Mouse (Mus musculus) embryonic fibroblast, embryonic 13.5 days (primary cell): ENCODE results near the gene Fam241a. TPM values are rescaled to one million over a fixed set of nuclear protein-coding genes. Genes with fewer than 3 reads are reported as not detected.

Experiments
- H3K27ac ChIP-seq: 2 replicates; pipeline ENCODE4 v1.5.1; 2012; ENCODE audit warnings: low read length, control low read depth, inconsistent platforms; ENCODE audit not compliant: insufficient read depth
- H3K4me1 ChIP-seq: 2 replicates; pipeline ENCODE4 v1.6.1; 2011; ENCODE audit warnings: low read length; ENCODE audit not compliant: control insufficient read depth, insufficient read depth
- H3K4me3 ChIP-seq: 2 replicates; pipeline ENCODE4 v1.5.1; 2011; ENCODE audit warnings: mild to moderate bottlenecking, control low read depth, low read length; ENCODE audit not compliant: insufficient read depth
- CTCF ChIP-seq: IDR thresholded peaks from 2 replicates; pipeline ENCODE4 v1.5.1; 2011; ENCODE audit warnings: mild to moderate bottlenecking, control low read depth, low read length, moderate library complexity, borderline replicate concordance; ENCODE audit not compliant: insufficient read depth
- POLR2A ChIP-seq: IDR thresholded peaks from 2 replicates; pipeline ENCODE4 v1.6.1; 2011; ENCODE audit warnings: low read depth, mild to moderate bottlenecking, control low read depth, low read length, moderate library complexity
- polyA plus RNA-seq: library from polyadenylated mRNA; stranded (reverse); fragments of >200 nt; gene quantifications from 2 replicates; pipeline ENCODE4 v1.2.4, GENCODE M21; 2011; ENCODE audit warnings: low read depth; ENCODE audit not compliant: missing spikeins, insufficient read length

Fam241a gene
- polyA plus RNA-seq, 1 experiment: 2.5 TPM

DNA sequence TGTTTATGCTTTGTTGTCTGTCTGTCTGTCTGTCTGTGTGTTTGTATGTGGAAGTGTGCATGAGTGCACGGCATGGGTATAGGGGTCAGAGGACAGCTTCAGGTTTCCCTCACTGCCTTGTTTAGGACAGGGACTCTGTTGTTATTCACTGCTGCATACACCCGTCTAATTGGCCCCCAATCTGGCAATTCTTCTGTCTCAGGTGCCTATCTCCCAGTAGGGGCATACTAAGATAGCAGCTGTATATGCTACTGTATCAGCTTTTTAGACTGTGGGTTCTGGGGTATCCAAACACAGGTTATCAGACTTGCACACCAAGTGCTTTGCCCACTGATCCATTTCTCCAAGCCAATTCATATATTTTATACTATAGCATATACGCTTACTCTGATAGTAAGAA, 16.2 kb downstream of the Fam241a start:
- Histone ChIP-seq H3K4me1 (no peaks in the 10 kb centered on the region), H3K27ac (no peak overlapping the region)
- no peak for TF ChIP-seq POLR2A
- TF ChIP-seq CTCF: no peak

GRCm38 (mm10) chr3:127875509-127875908, 20.6 kb downstream of the Fam241a start:
- no peak overlapping the region for H3K4me3 ChIP-seq
- H3K4me1 ChIP-seq: no peaks in the 10 kb centered on the region
- TF ChIP-seq POLR2A (no peak), CTCF (no peak)
- H3K27ac ChIP-seq: no peak overlapping the region

More for the DNA sequence above, 16.2 kb downstream of the Fam241a start:
- no peak overlapping the region for H3K4me3 ChIP-seq

GRCm38 (mm10) chr3:127875059-127875458, 21.1 kb downstream of the Fam241a start:
- H3K27ac ChIP-seq: no peak overlapping the region
- no peaks in the 10 kb centered on the region for H3K4me1 ChIP-seq
- no peak for TF ChIP-seq CTCF
- TF ChIP-seq POLR2A: no peak
- H3K4me3 ChIP-seq: no peak overlapping the region

- Histone ChIP-seq H3K4me3 (no peak overlapping the region), H3K4me1 (no peaks in the 10 kb centered on the region), H3K27ac (no peak overlapping the region)
- TF ChIP-seq CTCF: no peak
- TF ChIP-seq POLR2A: no peak
Measured at GRCm38 (mm10) chr3:127874254-127874883, 21.8 kb downstream of the Fam241a start.

- TF ChIP-seq POLR2A (no peak), CTCF (no peak)
- H3K4me3 ChIP-seq: no peak overlapping the region
Measured at GRCm38 (mm10) chr3:127871575-127871974, 24.5 kb downstream of the Fam241a start.

DNA sequence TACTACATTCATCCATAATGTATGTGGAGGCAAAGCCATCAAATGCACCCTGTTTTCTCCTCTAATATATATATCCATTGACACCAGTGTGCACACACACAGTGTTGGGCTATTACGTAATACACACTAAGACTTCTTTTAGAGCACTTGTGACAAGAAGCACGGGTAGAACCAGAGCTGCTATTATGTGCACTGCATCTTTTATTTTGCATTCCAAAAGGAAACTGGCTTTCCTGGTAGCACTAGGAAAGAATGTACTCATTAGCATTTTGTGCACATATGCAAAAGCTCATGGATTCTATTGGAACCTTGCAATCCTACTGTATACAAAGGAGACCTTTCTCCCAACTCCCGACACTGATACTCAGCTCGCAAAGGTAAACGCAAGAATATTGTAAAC, 27.2 kb downstream of the Fam241a start:
- TF ChIP-seq CTCF (no peak), POLR2A (no peak)
- no peak overlapping the region for H3K4me3 ChIP-seq
- H3K4me1 ChIP-seq: no peaks in the 10 kb centered on the region
- no peak overlapping the region for H3K27ac ChIP-seq

More at GRCm38 (mm10) chr3:127871575-127871974, 24.5 kb downstream of the Fam241a start:
- no peak overlapping the region for H3K27ac ChIP-seq
- no peaks in the 10 kb centered on the region for H3K4me1 ChIP-seq

DNA sequence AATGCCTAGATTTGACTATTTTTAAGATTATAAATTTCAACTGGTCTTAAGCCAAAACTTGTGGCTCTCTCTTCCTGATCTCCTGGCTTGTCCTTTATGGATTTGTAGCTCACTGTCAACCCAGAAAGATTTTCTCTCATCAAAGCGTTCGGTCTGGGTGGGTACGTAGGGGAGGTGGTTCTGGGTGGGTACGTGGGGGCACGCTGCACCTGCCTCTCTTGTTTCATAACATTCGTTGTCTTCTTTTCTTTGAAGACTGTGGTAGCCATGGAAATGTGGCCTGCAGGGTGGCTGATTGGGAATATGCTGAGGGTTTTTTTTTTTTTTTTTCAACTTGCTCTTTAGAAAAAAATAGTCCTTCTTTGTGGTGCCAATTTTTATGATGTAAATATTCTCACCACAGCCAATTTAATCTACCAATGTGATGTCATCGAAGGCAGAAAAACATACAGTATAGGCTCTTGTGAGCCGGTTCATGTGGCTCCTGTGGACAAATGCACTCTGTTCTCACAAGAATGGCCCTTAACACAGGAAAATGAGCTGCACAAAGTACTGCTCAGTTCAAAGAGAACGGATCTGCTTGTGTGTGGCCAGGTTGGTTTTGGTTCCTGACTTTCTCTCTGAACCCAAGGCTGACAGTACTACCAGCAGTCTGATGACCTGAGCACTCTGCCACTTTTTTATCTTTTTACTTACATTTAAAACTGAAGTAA, 27.9 kb downstream of the Fam241a start:
- Histone ChIP-seq H3K4me3 (no peak overlapping the region), H3K4me1 (no peaks in the 10 kb centered on the region), H3K27ac (no peak overlapping the region)
- TF ChIP-seq CTCF: no peak
- no peak for TF ChIP-seq POLR2A

GRCm38 (mm10) chr3:127864242-127864641, 31.9 kb downstream of the Fam241a start:
- H3K4me1 ChIP-seq: no peaks in the 10 kb centered on the region
- H3K27ac ChIP-seq: no peak overlapping the region

DNA sequence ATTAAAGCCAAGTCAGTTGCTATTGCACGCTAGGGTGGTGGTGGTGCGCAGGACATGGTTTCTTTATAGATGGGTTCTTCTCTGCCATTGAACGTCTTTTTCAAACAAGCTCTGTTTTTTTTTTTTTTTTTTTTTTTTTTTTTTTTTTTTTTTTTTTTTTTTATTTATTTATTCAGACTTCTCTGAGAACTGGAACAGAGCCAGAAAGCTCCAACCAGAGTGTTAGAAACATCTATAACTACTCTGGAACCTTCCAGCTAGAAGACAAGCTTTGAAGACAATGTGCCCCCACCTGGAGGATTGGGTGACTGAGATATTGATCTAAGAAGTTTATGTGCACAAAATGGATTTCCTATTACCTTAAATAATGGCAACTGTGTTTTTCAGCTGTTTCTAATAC, 32.6 kb downstream of the Fam241a start:
- no peak overlapping the region for H3K27ac ChIP-seq
- no peaks in the 10 kb centered on the region for H3K4me1 ChIP-seq
- no peak for TF ChIP-seq CTCF
- no peak for TF ChIP-seq POLR2A
- no peak overlapping the region for H3K4me3 ChIP-seq

More at GRCm38 (mm10) chr3:127864242-127864641, 31.9 kb downstream of the Fam241a start:
- no peak for TF ChIP-seq POLR2A
- no peak for TF ChIP-seq CTCF
- no peak overlapping the region for H3K4me3 ChIP-seq

DNA sequence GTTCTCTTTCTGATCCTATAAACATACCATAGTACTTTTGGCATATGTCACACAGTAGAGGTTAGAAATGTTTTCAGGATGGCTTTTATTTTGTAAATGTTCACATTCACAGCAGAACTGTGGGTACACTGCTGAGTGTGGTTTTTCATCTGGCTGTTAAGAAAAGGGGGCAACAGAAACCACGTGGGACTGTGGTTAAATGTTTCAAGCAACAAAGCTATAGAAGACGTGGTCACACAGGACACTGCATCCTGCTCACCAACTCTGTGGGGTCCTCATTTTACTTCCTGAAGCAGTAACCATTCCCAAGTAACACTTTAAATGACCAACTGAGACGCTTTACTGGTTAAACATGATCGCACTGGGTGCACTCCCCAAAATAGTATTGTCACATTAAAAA, 33.6 kb downstream of the Fam241a start:
- Histone ChIP-seq H3K4me3 (no peak overlapping the region), H3K4me1 (no peaks in the 10 kb centered on the region), H3K27ac (no peak overlapping the region)
- no peak for TF ChIP-seq POLR2A
- TF ChIP-seq CTCF: no peak
